Mouse (Mus musculus): ENCODE results near the gene Mpi. TPM values are rescaled to one million over a fixed set of nuclear protein-coding genes. Genes with fewer than 3 reads are reported as not detected.

Gene Mpi
- total RNA-seq (2021), result 10 to 100 TPM; 37.0 to 39.6 TPM
- long read RNA-seq, experiment 1, transcript Mpi-201 (8 exons, 1,780 nt), result major isoform, 22 of 34 reads
- long read RNA-seq, experiment 1, partial matches to known transcripts, result 7 of 34 reads
- long read RNA-seq, experiment 1, other reads (novel, unspliced or antisense), result 5 of 34 reads
- long read RNA-seq, experiment 2, transcript Mpi-201 (8 exons, 1,780 nt), result major isoform, 8 of 11 reads
- long read RNA-seq, experiment 2, partial matches to known transcripts, result 1 of 11 reads
- long read RNA-seq, experiment 2, other reads (novel, unspliced or antisense), result 2 of 11 reads

DNA sequence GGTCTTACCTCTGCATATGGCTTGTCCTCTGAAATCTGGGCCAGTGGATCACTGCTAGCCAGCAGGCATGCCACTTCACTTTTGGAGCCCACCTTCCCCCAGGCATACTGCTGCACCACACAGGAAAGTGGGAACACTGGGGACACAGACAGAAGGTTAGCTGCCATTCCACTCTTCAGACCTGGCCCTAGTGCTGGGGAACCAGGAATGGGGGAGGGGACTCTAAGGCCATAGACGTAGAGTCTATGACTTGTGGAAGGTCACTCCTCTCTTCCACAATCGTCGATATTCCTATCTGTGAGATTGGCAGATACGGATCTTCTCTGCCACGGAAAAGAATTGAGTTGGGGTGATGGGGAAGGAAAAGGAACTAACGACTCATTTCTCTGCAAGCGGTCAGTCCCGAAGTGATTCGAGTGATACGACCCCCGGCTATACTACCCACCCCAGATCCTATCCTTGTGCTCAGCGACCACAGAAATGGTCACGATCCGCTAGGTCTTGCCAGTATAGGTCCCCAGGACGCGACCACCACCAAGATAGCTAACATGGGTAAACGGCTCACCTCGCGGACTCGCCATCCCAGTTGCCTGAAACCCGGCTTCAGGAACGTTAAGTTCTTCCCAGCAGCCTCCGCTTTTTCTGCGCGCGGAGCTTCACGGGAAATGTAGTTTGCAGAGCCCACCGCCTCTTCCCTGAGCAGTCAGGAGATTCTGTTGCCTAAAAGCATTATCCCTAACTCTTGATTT, at the start of gene Mpi:
TSS of gene Mpi (minus strand) at position 625 of the 749 bp plus-strand sequence.
- DNase-seq, result peak; percentile 82 to 85

DNA sequence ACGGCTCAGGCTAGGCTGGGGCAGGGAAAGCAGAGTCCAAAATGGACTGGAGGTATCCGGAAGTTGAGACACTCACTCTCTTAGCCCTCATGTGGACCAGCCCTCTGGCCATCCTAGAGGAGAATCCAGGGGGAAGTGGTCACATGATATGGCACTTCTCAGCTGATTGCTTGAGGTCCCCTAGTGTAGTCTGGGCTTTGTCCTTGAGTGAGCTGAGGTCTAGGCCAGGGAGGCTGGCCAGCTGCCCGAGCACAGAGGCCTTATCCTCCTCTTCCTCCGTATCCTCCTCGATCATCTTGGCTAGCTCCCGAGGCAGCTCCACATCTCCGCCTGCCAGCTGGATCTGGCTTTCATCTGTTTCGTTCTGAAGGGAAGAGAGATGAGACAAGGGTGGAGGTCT, 49.5 kb upstream of the Mpi start:
- DNase-seq, result peak in 1 of 2 experiments; percentile 24

DNA sequence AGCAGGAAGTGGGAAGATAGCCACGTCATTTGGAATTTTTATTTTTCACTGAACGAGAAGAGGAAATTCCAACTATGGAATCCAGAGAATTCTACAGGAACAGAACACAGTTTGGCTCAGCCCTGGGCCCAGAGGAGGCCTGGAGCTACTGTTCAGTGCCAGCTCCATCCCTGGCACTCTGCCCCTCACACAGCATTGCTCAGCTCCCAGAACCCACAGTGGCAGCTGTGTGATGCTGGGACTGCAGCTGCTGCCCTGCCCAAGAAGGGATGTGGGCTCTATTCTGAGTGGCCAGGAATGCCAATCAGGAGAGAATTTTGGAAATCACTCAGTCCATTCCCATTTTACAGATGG, 48.8 kb upstream of the Mpi start:
- no peak for DNase-seq

DNA sequence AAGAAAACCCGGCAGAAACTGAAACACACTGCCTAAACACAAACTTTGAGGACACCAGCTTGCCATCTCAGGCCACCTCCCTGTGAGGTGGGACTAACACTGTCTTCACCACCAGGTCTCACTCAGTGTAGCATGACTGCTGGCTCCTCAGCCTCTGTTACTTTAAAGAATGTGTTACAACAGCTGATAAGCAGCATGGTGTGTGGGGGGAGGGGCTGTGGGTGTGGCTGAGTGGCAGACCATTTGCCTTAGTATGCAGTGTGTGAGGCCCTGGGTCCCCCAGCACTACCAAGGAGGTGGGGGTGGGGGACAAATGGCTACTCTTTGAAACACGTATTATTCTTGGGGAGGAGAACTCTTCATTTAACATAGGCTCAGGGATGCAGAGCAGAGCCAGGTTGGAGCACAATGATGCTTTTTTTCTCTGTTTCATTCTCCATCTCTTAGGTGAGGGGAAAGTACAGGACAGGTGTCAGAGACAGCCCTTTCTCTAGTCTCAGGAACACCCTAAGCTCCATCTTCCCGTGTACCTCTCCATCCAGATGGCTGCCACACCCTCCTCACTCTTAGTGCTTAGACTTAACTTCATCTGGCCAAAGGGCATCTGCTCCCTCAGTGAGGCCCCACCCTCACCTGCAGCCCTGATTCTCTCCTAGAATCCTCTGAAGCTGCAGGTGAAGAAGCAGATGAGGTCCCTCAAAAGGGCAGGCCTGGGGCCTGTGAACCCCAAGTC, 48.2 kb upstream of the Mpi start:
- no peak for DNase-seq

DNA sequence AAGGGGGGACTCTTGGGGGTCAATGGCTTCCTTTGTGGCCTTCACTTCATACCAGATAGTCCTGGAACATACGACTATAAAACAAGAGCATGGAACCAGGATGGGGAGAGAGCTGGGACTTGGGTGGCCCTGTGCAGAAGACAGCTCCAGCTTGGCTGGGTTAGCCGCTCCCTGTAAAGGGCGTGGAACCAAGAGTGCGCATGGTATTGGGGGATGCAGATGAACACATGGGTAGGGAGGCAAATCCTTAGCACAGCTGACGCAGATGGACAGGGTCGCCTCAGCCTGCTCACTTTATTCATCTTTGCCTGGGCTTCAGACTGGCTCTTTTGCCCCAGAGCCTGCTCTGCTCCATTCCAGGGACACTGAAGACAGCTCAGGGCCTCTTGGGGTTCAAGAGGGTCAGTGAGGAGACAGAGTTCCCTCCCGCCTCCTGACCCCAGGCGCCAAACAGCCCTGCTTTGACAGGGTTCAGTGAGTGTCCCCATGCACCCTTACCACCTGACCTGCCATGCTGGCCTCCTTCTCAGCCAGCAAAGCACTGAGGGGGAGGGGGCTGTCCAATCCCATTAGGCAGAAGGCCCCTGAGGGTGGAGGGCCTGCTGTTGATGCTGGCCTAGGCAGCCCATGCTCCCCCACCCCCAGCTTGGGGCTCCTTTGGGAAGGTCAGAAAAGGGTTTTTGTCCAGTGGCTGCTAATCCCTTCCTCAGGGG, 46.4 kb upstream of the Mpi start:
- no peak for DNase-seq

DNA sequence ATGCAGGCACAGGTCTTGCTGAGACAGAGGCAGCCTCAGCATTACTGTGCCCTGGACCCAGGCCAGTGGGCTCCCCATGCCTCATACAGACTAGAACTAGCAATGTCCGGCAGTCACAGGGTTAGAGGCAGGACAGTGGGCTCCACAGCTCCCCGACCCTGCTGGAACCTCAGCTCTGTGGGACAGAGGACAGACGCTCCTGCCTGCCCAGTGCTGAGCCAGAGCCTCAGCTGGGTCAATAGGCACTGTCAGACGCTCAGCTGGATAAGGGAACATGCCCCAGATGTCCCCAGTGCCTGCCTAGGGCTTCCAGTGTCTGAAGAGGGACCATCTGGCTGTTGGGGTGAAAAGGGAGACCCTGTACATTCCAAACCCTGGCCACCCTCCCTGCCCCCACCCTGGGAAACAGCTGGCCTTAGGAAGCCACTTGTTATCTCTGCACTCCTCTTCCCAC, 45.4 kb upstream of the Mpi start:
- DNase-seq, result no peak

DNA sequence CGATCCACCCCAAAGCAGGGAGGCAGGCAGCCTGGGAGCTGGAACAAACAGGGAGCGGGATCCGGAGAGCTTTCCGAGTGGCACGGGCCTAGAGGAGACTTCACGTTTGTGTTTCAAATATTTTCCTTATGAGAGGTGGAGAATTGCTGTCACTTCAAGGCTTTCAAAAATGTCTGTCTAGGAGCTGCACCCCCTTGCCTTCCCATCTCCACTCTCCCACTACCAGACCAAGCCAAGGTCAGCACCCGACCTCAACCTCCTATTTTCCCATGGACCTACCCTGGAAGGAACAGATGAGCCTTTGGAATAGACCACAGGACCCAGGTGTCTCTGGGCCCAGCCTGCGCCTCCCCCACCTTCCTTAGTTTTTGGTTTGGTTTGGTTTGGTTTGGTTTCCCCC, 44.7 kb upstream of the Mpi start:
- no peak for DNase-seq

DNA sequence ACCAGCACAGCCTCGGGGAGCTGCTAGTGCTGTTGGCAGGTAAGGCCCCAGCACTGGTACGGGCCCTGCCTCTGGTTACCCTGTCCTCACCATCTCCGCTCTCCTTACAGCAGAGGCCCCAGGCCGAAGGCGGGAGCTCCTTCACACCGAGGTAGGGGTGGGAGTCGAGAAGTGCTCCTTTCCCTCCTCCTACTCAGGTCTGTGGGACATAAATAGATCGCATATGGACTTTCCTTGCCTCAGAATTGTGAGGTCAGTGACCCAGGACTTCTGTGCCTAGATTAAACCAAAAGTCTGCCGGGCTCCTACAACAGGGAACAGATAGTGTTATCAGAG, 41.6 kb upstream of the Mpi start:
- DNase-seq, result no peak

DNA sequence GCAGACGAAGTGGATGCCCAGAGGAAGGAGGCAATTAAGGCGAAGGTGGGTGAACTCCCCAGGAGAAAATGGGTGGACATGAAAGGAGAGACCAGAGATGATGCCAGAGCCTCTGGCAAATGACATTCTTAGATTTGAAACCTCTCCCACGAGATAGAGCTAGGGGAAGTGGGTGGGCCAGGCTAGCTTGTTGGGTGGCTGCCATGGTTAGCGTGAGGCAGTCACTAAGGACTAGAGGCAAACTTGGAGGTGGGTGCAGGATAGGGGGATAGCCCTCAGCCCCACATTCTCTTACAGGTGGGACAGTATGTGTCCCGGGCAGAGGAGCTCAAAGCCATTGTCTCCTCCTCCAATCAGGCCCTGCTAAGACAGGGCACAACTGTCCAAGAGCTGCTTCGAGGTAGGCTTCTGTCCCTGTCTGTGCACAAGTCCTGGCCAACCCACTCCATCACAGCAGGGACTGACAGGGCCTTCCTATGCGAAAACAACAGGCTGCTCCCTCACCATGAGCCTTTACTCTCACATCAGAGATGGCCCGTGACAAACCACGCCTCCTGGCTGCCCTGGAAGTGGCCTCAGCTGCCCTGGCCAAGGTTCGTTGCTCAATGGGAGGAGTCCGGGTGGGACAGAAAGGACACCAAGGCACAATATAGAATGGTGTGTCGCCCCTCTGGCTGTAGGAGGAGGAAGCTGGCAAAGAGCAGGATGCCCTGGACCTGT, 41.1 kb upstream of the Mpi start:
- DNase-seq, result no peak

DNA sequence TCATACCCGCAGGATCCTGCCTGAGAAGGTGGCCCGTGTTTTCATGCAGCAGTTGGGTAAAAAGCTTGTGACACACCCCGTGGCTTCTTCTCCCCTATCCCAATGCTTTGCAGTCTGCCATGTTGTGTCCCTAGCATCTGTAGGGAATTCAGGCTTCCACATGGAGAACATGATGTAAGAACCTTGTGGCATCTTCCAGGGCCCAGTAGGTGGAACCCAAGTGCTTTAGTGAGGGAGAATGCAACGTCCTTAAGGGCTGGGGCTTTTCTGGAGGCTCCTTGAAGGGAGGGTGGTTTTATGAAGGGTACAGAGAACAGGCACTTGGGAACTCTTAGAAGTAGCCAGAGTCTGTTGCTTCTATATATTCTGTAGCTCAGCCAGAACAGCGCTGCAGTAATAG, 38.2 kb upstream of the Mpi start:
- DNase-seq, result no peak

DNA sequence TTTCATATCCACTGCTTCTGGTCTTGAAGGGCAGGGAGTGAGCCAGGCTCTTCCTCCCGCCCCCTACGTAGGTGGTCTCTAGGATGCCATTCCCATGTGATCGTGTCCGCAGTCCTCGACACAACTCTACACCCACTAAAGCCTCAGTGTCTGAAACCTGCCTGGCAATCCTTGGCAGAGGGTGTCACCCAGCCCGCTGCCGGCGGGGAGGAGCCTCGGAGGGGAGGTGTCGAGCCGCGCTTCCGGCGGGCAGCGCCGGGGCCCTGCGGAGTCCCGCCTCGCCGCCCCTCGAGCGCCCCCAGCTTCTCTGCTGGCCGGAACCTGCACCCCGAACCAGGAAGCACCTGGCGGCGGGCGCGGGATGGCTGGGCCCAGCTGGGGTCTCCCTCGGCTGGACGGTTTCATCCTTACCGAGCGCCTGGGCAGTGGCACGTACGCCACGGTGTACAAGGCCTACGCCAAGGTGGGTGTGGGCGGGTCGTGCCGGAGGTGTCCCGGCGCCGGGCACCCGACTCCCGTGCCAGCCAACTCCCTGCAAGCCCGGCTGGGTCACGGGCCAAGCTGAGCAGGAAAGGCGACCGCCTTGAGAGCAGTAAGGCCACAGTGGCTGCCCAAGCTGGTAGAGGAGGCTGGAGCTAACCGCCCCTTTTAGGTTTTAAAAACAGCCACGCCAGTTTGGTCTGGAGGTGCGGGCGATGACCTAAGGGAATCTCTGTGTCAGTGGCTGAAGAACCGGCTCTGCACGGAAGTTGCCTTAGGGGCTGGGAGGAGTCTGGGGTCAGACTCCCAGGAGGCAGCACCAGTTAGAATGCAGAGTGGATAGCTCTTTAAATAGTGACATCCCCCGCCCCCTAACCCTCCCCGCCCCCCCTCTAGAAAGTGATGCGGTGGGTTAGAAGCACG, 36.9 kb upstream of the Mpi start, which contains the start of gene Ulk3:
TSS of gene Ulk3 (plus strand) at position 229 of the 903 bp plus-strand sequence.
- DNase-seq, result peak; percentile 91 to 92

DNA sequence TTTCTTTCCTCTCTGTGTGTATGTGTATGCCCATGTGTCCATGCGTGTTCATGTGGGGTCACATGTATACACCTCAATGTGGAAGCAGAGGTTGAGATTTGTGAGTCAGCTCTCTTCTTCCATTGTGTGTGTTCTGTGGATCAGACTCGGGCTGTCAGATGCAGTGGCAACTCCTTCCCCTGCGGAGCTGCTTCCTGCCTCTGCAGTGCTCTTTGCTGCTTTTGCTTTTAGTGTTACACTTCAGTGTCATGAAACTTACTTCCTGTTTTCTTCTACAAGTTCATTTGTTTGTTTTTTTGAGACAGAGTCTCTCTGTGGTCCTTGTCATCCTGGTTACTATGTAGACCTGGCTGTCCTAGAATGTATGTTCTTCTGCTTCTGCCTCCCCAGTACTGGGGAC, 32.4 kb upstream of the Mpi start:
- no peak for DNase-seq

DNA sequence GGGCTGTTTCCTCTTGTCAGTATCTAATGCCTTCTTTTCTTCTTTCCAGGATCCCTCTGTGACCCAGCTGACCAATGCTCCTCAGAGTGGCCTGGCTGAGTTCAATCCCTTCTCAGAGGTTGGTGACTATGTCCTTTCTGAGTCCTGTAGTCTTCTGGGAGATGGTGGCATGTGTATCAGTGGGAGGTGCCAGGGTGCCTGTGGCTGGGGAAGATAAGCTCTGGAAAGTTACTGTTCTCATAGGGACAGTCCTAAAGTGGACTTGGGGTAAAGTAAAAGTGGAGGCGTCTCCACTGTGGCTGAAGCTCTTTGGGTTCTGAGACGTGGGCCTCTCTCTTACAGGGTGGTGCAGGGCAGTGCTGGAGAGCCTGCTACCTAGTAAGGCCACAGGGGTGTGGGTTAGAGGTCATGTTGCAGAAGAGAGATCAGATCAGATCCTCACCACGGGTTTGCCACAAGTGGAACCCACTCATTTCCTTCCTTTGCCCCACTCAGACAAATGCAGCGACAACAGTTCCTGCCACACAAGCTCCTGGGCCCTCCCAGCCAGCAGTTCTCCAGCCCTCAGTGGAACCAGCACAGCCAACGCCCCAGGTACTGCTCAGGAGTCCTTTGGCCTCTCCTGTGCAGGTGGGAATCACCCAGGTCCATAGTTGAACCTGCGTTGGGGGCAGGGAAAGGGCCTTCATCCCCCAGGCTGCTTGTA, 24.7 kb upstream of the Mpi start:
- DNase-seq, result no peak

DNA sequence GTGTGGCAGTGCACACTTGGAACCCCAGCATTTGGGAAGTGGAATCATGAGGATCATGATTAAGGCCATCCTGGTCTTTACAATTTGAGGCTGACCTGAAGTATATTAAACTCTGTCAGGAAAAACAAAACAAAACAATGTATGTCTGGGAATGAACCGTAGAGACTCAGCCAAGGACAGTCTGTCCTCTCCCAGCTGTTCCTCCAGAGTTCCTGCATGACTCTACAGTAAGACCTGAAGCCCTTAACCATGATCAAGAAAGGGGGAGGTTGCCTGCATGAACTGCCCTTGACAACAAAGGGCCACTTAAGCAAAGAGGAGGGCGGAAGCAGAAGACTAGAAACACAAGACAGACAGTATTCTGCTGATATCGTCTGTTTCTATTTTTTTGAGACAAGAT, 23.0 kb upstream of the Mpi start:
- no peak for DNase-seq

DNA sequence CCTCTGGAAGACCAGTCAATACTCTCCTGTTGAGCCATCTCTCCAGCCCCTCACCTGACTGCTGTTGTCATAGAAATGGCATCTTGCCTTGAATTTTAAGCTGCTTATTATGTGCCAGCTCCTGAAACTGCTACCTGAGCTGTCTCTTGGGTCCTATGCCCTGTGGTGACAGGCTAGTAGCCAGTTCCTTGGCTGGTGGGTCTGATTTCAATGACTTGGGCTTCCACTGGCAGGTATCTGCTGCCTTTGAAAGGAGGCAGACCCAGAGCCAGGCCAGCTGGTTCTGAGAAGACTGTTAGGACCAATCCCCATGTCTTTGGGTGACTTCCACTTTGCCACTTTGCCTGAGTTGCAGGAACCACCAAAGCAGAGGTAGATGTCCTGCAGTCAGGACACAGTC, 21.8 kb upstream of the Mpi start:
- no peak for DNase-seq

DNA sequence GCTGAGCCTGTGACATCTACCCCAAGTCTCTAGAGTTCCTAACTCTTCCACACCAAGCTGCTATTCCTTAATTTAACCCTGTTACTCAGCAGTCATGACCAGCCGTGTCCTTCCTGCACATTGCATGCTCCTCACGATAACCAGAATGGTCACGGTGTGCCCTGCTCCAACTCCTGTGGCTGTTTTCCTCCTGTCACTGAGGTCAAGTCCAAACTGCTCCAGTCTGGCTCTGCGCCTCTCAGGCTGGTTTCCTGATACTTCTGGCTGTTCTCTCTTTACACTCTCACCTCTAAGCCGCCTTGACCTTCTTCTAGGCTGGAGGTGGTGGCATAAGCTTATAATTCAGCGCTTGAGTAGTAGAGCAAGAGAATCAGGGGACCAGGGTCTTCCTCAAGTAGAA, 15.9 kb upstream of the Mpi start:
- no peak for DNase-seq

DNA sequence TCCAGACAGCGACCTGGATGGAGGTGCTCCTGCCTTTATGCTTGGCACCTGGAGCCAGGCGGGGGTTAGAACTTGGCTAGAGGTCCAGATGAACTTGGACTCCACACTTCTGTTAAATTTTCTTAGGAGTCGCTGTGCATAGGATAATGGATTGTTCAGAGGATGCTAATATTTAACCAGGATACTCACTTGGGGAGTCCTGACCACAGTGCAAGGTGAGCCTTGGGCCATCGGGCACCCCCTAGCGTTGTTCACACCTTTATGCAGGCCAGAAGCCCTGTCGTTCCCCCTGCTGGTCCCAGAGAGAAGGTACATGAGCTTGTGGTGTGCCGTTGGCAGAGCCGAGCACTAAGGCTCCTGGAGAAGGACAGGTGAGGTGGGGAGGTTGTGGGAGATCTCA, 14.3 kb upstream of the Mpi start:
- DNase-seq, result no peak

DNA sequence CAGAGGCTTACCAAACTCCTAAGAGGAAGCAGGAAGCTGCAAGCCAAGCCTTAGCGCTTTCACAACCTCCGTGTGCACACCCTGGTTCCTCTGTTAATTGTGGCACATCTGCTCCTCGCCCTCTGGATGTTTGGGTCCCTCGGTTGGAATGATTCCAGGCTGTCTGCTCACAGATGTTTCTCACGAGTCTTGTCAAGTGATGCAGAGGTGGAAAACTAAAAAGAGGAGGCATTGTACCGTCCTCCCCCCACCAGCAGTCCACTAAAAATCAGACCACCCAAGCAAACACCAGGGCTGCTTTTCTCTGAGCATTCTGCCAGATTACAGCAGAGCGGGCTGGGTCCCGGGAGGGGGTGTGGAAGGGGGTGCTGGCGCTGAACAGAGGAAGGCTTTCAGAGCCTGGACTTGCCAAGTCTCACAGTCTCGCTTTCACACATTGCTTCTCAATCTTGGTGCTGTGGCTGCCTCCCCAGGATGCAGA, 13.2 kb upstream of the Mpi start:
- DNase-seq, result no peak

DNA sequence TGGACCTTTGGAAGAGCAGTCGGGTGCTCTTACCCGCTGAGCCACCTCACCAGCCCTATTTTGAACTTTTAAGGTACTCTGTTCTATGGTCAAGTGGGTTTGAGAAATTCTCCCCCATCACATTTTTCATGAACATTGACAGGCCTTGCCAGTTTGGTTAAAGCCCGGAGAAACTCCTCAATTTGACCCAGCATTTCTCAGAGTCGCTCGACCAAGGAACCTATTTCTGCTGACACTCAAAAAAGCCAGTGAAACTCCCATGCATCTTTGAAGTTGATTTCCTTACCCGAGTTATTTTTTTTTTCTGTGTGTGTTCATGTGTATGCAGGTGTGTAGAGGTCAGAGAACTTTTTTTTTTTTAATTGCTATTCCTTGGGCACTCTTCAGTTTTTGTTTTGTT, 12.0 kb upstream of the Mpi start:
- no peak for DNase-seq

DNA sequence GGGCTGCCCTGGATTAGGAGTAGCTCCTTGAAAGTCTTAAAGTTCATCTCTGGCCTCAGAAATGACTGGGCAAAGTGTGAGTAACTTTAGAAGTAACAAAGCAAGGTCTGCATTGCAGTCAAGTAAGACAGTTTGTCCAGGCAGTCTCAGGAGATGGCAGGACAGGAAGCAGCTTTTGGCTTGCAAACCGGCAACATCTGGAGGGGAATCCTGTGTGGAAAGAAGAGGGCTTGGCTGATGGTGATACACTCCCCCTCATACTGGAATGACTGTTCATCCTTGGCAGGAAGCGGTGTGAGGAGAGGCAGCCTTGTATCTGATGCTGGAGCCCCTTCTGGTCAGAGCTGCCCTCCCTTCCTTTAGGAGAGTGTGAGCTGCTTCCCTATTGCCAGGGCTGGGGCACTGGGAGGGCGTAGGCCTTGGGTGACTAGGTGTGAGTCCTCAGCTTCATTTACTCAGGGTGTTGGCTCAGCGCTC, 10.4 kb upstream of the Mpi start:
- DNase-seq, result no peak

All from adrenal gland, postnatal 36 days (tissue).